Mouse (Mus musculus) ES-E14 (cell line): ENCODE data around the gene Aldh1l1. TPM values are rescaled to one million over a fixed set of nuclear protein-coding genes. Genes with fewer than 3 reads are reported as not detected.

Experiments used
- DNase-seq: peaks from one replicate; pipeline ENCODE4 v3.0.0-alpha.2; 2013; ENCODE audit warnings: low read depth, low spot score
- H3K27ac ChIP-seq: 2 replicates; pipeline ENCODE4 v1.5.1; 2012; ENCODE audit warnings: low read depth, mild to moderate bottlenecking, low read length, moderate library complexity, mixed read lengths; ENCODE audit not compliant: poor library complexity, insufficient read depth, severe bottlenecking
- H3K36me3 ChIP-seq: 2 replicates; pipeline ENCODE4 v1.6.1; 2012; ENCODE audit warnings: mild to moderate bottlenecking, low read length, moderate library complexity, mixed read lengths; ENCODE audit not compliant: control insufficient read depth, poor library complexity, insufficient read depth, severe bottlenecking
- H3K4me1 ChIP-seq, 2 experiments: fragments of 150-350 bp in 1 of 2; sonication (generic) in 1 of 2; 2 replicates each; pipeline ENCODE4 v1.6.1; 2012; ENCODE audit warnings: low read length in 2 of 2, mild to moderate bottlenecking in 1 of 2, mixed read lengths in 1 of 2; ENCODE audit not compliant: control insufficient read depth in 2 of 2, insufficient read depth in 2 of 2, poor library complexity in 1 of 2
- H3K4me3 ChIP-seq, 2 experiments: fragments of 150-350 bp in 1 of 2; sonication (generic) in 1 of 2; 2 replicates each; pipeline ENCODE4 v1.5.1; 2012; ENCODE audit warnings: low read length in 2 of 2, low read depth in 1 of 2, mild to moderate bottlenecking in 1 of 2, mixed read lengths in 1 of 2; ENCODE audit not compliant: insufficient read depth in 1 of 2, poor library complexity in 1 of 2, severe bottlenecking in 1 of 2
- H3K9ac ChIP-seq: 2 replicates; pipeline ENCODE4 v1.6.1; 2012; ENCODE audit warnings: low read depth, mild to moderate bottlenecking, low read length, mixed read lengths; ENCODE audit not compliant: poor library complexity, insufficient read depth, severe bottlenecking
- H3K9me3 ChIP-seq: fragments of 150-350 bp; sonication (generic); 2 replicates; pipeline ENCODE4 v1.6.1; 2012; ENCODE audit warnings: low read depth, mild to moderate bottlenecking, low read length; ENCODE audit not compliant: control insufficient read depth, insufficient read depth
- CHD2 ChIP-seq: IDR thresholded peaks from 2 replicates; pipeline ENCODE4 v1.6.1; 2014; ENCODE audit warnings: mild to moderate bottlenecking, low read depth, low read length, inconsistent platforms
- HCFC1 ChIP-seq: IDR thresholded peaks from 2 replicates; pipeline ENCODE4 v1.6.1; 2012; ENCODE audit warnings: low read length, inconsistent platforms, borderline replicate concordance; ENCODE audit not compliant: insufficient read depth
- MAFK ChIP-seq: IDR thresholded peaks from 2 replicates; pipeline ENCODE4 v1.6.1; 2014; ENCODE audit warnings: mild to moderate bottlenecking, low read depth, low read length, inconsistent platforms; ENCODE audit not compliant: insufficient read depth
- ZC3H11A ChIP-seq: IDR thresholded peaks from 2 replicates; pipeline ENCODE4 v1.6.1; 2012; ENCODE audit warnings: low read depth, mild to moderate bottlenecking, inconsistent platforms, low read length, borderline replicate concordance
- ZNF384 ChIP-seq: IDR thresholded peaks from 2 replicates; pipeline ENCODE4 v1.6.1; 2012; ENCODE audit warnings: low read depth, low read length, inconsistent platforms
- in situ Hi-C, 2 experiments: fragments of 600-800 bp; cut with MboI; formaldehyde crosslinking; loops; one replicate each; pipeline ENCODE4 v1.15.1; 2025; ENCODE audit warnings: low sequenced_read_pairs in 2 of 2, inconsistent platforms in 1 of 2; ENCODE audit not compliant: unreplicated experiment in 2 of 2
- total RNA-seq: library from RNA; depleted of rRNA; stranded (reverse); fragments of 300-350 nt; gene quantifications from 2 replicates; pipeline ENCODE4 v1.2.3, GENCODE M21; 2012

The Aldh1l1 gene
- total RNA-seq, 1 experiment = 3.9 TPM

DNA sequence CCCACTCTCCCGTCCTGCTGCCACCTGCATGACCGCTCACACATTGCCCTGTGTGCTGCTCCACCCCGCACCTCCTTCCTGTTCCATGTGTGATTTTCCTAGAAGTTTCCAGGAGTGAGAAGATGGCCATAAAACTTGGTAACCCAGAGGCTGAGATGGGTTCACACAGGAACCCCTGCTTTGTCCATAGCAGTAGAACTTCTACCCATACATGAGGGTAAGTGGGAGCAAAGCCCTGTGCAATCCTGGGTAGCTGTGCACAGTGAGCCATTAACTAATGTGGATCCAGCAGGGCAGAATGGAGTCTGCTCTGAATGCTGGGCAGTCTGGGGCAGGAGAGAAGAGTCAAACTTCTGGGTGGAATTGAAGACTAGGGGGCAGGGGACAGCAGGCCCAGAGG, 8.3 kb downstream of the Aldh1l1 start:
- H3K9ac ChIP-seq = no peak overlapping the region
- no peaks in the 10 kb centered on the region for H3K9me3 ChIP-seq
- H3K4me1 ChIP-seq = peaks cover 0 to 2% of the 10 kb centered on the region in 2 experiments; a peak in 1 of 4 replicates
- TF ChIP-seq HCFC1 = no peak
- no peak for TF ChIP-seq ZNF384
- TF ChIP-seq CHD2 = no peak
- no peak for TF ChIP-seq ZC3H11A
- no peak for TF ChIP-seq MAFK
- no peak overlapping the region for H3K4me3 ChIP-seq
- H3K27ac ChIP-seq = no peak overlapping the region
- in situ Hi-C loops = no loop called here
- no peaks in the 10 kb centered on the region for H3K36me3 ChIP-seq
- no peak for DNase-seq

DNA sequence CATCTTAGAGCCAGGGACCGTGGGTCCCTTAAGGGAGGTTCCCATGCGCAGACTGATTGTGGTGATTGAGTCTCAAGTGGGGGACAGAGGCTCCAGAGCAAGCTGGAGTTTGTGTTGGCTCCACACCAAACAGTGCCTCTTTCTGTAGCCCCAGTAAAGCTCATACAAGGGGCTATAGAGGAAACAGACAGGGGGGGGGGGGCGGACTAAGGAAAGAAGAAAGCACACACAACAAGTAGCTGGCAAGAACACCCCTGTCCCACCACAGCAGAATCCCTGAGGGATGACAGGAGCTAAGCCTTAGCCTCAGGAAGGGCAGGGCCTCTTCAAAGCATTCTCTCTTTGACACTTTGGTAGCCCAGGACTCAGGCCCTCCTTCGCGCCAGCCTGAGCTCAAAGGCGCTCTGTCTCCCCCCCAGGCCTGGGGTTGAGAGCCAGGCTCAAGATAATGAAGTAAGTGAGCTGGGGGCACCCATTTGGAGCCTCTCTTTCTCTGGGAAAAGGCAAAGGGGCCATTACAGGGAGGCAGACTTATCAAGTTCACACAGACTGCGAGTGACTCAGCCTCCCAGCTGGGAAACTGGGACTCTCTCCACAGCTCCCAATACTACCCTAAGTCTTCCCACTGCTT, 9.2 kb downstream of the Aldh1l1 start:
- Histone ChIP-seq H3K4me3 (no peak overlapping the region), H3K4me1 (peaks cover 0 to 2% of the 10 kb centered on the region in 2 experiments; a peak in 1 of 4 replicates), H3K9ac (no peak overlapping the region), H3K36me3 (no peaks in the 10 kb centered on the region), H3K9me3 (no peaks in the 10 kb centered on the region), H3K27ac (no peak overlapping the region)
- TF ChIP-seq ZNF384 = no peak
- TF ChIP-seq ZC3H11A = no peak
- TF ChIP-seq HCFC1 = no peak
- no peak for TF ChIP-seq MAFK
- DNase-seq = no peak
- in situ Hi-C loops = no loop called here

DNA sequence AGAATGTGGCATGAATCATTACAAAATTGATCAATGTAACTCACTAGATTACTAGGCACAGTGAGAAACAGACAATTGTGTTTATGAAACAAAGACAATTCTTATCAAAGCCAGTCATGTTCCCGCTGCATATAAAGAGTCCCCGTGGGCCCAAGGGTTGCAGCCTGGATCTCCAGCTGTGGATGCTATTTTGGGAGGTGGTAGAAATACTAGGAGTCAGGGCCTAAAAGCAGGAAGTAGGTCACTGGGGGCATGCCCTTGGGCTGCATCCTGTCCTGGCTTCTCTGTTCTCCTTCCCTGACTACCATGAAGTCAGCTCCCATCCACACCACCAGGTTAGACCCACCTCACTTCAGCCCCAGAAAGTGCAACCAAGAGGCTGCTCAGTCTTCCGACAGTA, 10.0 kb downstream of the Aldh1l1 start:
- DNase-seq = no peak
- no peaks in the 10 kb centered on the region for H3K36me3 ChIP-seq
- peaks cover 0 to 2% of the 10 kb centered on the region in 2 experiments; a peak in 1 of 4 replicates for H3K4me1 ChIP-seq
- in situ Hi-C loops = no loop called here
- H3K9me3 ChIP-seq = no peaks in the 10 kb centered on the region
- no peak overlapping the region for H3K4me3 ChIP-seq
- TF ChIP-seq ZNF384 (no peak), ZC3H11A (no peak), MAFK (no peak), HCFC1 (no peak), CHD2 (no peak)
- H3K9ac ChIP-seq = no peak overlapping the region
- H3K27ac ChIP-seq = no peak overlapping the region

DNA sequence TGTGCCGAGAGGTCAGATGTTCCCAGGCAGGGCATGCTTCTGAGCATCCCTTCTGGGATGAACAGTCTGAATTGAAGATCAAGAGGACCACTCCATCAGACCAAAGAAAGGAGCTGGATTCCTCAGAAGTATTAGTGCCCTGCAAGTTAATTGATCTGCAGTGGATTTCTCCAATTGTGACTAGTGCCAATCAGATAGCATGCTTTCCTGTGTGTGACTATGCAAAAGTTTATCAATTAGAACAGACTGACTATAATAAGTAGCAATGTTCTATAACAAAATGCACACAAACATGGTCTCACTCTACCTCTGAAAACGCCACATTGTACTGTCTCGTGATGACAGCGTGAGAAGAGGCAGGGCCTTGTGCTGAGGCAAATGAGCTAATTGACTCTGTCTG, 13.3 kb downstream of the Aldh1l1 start:
- Histone ChIP-seq H3K9me3 (no peaks in the 10 kb centered on the region), H3K4me1 (peaks cover 0 to 5% of the 10 kb centered on the region in 2 experiments; a peak in 1 of 4 replicates), H3K27ac (no peak overlapping the region), H3K9ac (no peak overlapping the region), H3K36me3 (no peaks in the 10 kb centered on the region), H3K4me3 (no peak overlapping the region)
- TF ChIP-seq ZNF384 (no peak), MAFK (no peak), HCFC1 (no peak), CHD2 (no peak), ZC3H11A (no peak)
- in situ Hi-C loops = no loop called here
- no peak for DNase-seq
